Mouse (Mus musculus): ENCODE measurements around the gene Aoc3.
"Not testable (repeated sequence)": the region's sequence is repeated elsewhere in the genome, so short reads cannot be mapped to it uniquely, and the experiment has no call there.

Aoc3 gene

DNA sequence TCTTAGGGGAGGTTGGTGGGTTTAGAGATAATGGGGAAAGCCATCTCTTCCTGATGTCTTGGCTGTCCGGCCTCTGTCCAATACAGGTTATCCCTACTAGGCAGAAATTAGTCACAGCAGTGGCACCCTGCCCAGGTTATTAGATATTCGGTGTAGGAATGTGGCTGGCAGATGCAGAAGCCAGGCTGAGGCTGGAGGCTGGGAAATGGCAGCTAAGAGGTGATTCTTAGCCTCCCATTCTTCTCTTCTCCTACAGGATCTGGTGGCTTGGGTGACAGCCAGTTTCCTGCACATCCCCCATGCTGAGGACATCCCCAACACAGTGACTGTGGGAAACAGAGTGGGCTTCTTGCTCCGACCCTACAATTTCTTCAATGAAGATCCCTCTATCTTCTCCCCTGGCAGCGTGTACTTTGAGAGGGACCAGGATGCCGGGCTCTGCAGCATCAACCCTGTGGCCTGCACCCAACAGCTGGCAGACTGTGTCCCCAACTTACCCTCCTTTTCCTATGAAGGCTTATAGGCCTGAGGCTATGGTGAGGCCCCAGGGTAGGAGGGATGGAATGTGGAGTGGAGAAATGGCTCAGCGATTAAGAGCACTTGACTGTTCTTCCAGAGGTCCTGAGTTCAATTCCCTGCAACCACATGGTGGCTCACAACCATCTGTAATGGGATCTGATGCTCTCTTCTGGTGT is 1.3 kb upstream of the Aoc3 start:
- DNase-seq (ENCODE audit: low read depth), result no peak

DNA sequence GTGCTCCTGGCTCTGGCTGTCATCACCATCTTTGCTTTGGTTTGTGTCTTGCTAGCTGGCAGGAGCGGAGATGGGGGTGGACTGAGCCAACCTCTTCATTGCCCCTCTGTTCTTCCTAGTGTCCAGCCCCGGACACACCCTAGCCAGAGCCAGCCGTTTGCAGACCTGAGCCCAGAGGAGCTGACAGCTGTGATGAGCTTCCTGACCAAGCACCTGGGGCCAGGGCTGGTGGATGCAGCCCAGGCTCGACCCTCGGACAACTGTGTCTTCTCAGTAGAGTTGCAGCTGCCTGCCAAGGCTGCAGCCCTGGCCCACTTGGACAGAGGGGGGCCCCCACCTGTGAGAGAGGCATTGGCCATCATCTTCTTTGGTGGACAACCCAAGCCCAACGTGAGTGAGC is 556 bp downstream of the Aoc3 start:
- not testable (repeated sequence) for DNase-seq (ENCODE audit: low read depth)

DNA sequence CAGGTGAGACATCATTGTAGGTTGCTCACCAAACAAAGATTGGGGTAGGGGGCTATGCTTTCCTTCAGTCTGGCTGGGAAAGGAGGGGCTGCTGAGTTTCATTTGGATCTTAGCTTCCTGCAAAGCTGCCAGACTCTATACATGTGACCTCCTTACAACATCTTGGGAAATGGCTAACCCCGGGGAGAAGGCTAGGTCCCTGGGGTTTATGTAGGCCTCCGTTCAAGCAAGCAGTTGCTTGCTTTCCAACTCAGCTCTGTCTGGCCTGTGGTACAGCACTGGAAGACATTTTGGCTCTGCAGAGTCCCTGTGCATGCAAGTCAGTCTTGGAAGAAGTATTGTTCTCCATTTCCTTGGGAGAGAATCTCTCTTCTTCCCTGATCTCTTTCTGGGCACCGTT is 2.1 kb downstream of the Aoc3 start:
- no peak for DNase-seq (ENCODE audit: low read depth)

DNA sequence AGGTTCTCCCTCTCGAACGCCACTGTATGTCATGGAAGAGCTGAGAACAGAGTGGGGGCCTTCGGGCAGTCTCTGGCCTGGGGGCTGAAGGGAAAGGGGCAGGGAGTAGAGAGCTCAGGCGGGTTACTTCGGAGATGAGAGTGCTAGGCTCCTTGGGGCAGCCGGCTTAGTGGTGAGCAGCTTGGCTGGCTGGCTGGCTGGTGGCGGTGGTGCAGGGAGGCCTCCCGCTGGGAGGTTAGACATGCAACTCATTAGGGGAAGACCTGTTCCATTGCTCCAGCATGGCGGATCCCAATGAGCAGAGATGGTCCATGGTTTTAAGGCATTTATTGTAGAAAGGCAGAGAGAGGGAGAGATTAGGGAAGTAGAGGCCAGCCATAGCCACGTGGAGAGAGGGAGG is 3.6 kb downstream of the Aoc3 start:
- DNase-seq (ENCODE audit: low read depth), result no peak

DNA sequence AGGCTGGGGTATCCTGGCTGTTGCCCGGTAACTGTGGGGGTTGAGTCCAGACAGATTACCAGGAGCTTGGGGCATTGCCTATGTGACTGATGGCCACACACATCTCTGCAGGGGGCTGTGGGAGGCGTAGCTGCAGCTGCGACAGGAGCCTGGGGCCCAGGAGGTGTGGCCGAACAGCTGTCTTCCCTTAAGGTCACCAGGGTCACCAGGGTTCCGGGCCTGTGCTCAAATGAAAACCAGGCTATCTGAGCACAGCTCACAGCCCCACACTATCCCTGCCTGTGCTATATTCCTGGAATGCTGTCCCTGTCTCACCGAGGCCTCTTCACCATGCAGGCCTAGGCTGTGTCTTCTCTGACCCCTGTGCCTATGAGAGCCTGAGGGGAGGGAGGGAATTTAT is 4.1 kb downstream of the Aoc3 start:
- DNase-seq (ENCODE audit: low read depth), result no peak

DNA sequence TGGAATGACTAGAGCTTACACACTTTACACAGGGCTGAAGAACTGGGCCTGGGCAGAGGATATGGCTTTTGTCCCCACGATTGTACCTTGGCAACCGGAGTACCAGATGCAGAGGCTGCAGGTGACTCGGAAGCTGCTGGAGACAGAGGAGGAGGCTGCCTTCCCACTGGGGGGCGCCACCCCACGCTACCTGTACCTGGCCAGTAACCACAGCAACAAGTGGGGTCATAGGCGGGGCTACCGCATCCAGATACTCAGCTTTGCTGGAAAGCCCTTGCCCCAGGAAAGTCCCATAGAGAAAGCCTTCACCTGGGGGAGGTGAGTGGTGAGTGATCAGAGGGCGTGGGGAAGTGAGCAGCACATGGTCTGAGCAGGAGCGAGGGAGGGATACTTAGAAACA is 5.3 kb downstream of the Aoc3 start:
- no peak for DNase-seq (ENCODE audit: low read depth)

DNA sequence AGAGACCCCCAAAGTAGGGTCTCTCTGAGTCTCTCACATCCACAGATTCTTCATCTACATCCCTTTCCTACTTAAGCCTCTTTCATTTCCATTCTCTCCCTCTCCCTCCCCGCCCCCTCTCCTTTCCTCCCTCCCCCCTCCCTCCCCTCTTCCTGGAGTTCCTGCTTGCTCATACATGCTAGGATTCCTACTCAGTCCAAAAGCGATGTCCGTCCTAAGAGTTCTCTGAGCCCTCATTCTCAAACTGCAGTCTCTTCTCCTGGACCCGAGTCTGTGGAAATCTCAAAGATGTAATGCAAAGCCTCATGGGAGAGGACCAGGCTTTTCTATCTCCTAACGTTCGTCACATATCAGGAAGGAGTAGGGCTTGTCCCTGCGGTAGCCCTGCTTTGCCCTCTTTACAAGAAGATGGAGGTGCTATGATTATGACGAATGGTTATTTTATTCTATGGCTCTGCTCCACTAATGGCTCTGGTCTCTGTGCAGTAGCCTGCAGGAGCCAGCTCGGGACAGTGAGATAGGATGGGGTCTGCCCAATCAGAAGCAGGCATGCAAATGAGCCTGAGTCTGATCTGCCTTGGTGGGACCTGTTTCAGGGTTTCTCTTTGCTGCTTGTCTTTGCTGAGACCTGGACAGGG is 7.8 kb downstream of the Aoc3 start:
- DNase-seq (ENCODE audit: low read depth), result no peak

DNA sequence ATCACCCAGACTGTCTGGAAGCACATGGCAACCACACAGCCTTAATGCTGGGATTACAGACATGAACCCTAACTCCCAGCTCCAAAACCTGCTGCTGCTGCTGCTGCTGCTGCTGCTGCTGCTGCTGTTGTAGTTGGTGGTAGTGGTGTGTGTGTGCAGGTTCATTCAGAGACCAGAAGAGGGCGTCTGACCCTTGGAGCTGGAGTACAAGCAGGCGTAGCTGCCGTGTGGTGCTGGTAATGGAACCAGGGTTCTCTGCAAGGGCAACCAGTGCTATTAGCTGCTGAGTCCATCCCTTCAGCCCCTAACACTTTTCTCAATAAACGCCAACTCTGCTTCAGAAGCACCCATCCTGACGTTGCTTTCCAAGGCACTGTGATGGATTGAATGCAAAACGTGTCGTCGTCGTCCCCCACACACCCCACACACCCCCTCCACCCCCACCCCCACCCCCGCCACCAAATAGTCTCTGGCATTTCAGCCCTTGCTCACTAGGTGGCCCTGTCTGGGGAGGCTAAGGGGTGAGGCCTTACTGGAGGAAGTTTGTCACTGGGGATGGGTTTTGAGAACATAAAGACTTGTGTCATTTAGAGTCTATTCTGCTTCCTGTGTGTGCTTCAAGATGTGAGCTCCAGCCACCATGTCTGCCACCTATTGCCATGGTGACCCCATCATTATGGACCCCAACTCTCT is 16.8 kb downstream of the Aoc3 start:
- no peak for DNase-seq (ENCODE audit: low read depth)

DNA sequence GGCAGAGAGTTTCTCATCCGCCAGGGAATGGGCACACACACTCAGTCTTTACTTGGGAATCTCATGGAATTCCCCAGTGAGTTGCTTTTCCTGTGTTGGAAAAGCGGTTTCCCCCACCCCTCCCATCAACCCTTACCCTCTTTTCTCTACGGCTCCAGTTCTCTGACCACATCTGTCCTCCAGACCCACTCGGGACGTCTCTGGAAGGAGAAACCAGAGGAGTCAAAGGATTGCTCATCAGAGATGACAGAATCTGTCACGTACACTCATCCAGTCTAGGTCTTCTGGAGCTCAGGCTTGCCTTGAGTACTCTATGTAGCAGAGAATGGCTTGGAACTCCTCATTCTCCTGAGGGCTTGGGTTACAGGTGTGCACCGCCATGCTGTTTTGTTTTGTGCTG is 18.4 kb downstream of the Aoc3 start:
- DNase-seq (ENCODE audit: low read depth), result no peak

DNA sequence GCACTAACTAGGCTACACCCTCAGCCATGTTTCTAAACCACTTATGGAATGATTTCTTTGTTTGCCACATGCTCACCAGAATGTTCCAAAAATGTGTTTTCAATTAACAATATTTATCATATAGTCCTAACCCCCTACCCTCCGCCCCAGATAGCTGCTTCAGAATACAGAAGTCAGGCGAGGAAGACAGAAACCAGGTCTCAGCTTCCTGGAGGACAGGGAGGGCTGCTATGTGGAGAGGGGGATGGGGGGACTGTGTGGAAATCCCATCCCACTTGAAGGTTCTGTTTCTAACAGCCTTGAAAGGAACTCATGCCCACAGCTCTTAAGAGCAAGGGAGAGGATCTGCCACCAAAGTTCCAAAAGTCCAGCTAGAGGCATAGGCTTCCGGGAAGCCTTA is 18.8 kb downstream of the Aoc3 start:
- no peak for DNase-seq (ENCODE audit: low read depth)

DNA sequence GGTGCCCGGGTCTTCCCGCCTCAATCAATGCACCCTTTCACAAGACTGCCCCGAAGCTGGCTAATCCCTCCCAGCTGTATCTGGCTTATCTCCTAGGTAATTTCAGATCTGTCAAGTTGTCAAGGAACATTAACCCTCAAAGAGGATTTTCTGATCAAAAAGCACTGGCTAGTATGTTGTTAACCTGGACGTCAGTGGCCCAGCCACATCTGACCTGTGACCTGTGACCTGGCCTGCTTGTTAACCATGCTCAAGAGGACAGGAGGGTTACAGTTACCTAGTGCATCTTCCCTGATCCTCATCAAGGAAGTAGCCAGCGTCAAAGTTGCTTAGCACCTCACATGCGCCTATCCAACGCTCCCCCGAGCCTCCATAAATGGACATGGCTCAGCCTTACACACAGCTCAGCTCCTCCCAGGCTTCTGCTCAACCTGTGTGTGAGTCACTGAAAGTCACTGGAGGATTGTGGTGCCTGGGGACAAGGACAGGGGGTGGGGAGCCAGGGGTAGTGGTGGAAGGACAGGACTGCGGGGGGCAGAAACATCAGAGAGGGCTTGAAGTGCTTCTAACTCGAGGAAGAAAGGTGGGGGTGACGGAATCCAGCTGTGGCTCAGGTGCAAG is 20.8 kb downstream of the Aoc3 start:
- no peak for DNase-seq (ENCODE audit: low read depth)

DNA sequence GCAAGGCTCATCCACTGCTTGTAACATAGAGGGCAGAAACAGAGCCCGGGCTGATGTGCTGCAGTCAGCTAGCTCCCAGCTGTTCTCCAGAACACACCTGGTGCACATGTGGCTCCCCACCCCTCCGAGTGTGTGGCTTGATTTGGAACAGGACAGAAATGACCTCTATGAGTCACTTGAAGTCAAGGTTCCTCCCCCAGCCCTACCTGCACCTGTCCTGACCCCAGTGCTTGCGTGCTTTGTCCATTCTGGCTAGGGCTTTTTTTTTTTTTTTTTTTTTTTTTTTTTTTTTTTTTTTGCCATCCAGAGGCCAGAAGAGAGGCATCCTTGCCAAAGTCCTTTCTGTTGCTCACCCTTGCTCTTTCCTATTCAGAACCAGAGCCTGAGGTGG is 21.3 kb downstream of the Aoc3 start:
- DNase-seq (ENCODE audit: low read depth), result no peak

DNA sequence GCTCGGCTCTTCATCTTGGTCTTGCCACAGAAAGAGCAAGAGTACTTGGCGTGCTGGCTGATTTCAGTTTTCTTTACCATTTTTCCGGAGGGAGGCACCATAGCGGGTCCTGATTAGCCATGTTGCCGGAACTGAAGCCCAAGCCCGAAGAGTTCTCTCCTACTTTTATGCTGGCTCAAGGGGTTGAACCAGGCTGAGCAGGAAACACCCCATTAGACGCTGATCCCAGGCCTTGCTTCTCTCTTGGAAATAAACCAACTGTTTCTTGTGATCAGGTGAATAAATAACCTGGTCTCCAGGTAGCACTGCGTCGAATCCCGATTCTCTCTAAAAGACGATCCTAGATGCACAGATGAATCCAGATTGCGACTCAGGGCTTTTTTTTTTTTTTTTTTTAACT is 23.0 kb downstream of the Aoc3 start:
- no peak for DNase-seq (ENCODE audit: low read depth)

DNA sequence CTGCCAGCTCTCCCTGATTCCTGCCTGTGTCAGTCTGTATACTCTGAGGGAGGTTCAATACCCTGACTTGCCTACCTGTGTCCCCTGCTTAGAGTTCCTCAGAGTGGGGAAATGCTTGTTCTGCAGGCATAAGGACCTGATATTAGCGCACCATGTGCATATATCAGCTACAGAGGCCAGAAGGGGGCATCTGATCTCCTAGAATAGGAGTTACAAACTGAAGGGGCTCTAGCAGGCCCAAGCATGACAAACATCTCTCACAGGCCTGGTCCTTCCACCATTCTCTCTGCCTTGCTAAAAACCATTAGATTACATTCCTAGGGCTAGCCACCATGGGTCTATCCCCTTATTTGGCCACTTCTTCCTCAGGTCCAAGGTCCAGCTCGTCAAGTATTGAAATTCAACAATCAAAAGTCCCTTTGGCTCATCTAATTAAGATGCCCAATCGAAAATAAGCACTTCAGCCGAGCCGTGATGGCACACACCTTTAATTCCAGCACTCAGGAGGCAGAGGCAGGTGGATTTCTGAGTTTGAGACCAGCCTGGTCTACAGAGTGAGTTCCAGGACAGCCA is 24.1 kb downstream of the Aoc3 start:
- DNase-seq (ENCODE audit: low read depth), result no peak

DNA sequence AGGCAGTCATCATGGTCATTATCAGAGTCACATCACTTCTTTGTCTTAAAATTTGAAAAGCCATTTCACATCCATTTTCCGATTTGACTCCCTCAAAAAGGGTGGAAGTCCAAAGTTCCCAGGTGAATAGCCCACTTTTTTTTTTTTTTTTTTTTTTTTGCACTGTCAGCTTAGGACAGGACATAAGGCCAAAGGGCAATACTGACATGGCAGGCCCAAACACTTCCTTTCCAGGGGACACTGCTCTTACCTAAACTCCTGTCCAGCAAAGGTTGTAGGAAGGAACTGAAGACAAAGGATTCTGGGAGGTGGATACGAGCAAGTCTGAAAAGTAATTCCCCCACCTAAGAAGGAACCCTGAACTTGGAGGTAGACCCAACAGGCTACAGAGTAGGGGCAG is 25.5 kb downstream of the Aoc3 start:
- DNase-seq (ENCODE audit: low read depth), result no peak

DNA sequence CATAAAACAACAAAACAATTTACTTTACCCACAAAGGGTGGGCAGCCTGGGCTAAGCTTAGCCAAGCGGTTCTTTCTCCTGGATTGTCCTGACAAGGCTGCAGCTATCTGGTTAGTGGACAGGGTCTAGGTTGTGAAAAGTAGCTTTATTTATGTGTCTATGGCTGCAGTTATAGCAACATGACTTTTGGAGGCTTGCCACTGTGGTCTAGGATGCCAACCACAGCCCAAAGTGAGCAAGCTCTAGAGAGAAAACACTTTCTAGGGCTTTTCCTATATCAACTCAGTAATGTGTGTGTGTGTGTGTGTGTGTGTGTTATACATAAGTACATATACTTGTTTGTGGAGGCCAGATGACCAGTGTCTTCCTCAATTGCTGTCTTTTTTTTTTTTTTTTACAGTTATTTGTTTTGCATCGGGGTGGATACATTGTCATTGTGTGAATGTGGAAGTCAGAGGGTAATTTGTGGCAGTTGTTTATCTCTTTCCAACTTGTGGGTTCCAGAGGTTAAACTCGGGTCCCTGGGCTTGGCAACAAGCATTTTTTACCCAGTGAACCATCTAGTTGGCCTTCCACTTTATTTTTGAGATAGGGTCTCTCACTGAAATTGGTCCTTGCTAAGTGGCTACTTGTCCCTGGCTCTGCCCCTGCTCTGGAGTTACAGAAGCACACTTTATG is 27.2 kb downstream of the Aoc3 start:
- no peak for DNase-seq (ENCODE audit: low read depth)

DNA sequence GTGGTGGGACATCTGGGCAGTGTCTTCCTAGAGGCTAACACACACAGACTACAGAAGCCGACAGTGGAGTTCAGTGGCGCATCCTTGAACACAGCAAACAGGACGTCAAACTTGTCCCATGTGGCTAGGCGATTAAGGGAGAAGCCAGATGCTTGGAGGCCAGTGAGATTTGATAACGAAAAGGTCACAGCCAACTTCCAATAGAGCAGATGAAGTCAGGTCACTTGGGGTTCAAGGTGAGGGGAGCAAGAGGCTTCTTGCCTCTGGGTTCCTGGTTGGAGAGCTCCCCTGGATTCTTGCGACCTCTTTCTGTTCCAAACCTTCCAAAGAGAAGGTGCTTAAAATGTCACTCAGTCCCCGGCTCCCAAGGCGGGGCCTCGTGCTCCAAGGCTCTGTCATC is 29.4 kb downstream of the Aoc3 start:
- DNase-seq (ENCODE audit: low read depth), result no peak

DNA sequence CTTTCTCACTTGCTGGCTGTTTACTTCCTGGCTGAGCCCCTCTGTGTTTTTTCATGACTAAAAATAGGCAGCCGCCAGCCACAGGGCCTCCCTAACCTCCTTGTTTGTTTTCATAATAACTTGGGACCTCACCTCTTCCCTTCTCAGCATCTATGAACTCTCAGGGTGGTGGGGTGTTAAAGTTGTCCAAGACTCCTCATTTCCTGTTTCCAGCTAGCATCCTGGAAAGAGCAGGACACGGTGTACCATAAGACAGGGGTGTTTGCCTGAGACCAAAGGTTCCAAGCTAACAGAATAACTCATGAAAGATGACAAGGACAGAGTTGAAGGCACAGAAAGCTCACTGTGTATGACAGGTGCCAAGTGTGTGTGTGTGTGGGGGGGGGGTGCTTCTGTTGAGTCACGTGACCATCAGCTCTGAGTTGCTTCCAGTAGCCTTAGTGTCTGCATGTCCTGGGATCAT is 30.3 kb downstream of the Aoc3 start:
- peak; percentile 14 for DNase-seq (ENCODE audit: low read depth)

DNA sequence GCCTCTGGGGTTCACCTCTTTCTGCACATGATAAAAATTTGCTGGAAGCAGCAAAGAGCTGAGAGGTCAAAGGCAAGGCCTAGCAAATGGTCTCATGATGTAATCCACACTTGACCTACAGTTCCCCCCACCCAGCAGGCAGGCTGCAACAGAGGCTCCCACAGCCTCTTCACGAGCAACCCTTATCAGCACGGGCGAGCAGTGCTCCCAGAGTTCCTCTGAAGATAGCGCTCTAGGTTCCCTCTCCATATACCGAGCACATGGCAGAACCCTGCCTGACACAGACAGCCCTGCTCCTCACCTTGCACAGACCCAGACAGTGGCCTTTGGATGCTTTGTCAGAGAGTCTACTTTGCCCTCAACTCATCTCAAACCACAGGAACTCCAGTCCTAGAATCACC is 34.1 kb downstream of the Aoc3 start:
- DNase-seq (ENCODE audit: low read depth), result no peak

DNA sequence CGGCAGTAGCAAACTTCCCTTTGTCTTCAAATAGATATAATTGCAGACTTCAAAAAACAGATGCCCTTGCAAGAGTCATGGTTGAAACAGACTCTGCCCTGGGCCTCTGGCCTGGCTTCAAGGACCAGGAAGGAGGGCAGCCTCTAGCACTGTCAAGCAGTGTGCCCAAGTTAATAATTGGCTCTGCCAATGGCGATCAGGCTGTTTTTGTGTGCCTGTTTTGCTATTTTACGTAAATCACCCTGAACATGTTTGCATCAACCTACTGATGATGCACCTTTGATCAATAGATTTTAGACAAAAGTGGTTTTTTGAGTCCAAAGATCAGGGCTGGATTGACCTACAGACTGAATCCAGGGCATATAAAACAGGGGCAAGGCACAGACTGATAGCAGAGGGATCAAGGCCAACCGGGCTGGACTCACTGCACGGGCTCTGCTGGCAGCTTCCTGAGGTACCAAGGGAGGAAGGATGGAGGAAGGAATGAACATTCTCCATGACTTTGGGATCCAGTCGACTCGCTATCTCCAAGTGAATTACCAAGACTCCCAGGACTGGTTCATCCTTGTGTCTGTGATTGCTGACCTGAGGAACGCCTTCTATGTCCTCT is 37.0 kb downstream of the Aoc3 start, which contains the start of gene G6pc:
Gene G6pc, plus strand, starts transcription at position 236 of the 610 bp plus-strand sequence.
- no peak for DNase-seq (ENCODE audit: low read depth)

DNA sequence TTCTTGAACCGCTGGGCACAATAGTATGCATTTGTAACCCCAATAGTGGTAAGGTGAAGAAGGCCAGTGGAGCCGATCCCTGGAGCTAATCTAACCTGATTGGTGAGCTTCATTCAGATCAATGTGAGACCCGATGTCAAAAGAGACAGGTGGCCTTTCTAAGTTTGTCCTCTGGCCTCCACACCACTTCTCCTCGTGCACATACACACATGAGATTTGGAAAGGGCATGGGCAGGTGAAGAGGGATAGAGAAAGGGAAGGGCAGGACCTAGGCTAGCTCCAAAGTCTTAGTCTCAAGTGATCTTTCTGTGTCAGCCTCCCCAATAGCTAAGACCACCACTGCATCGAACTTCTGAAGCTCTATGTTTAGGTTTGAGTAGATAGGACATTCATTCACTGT is 39.7 kb downstream of the Aoc3 start:
- DNase-seq (ENCODE audit: low read depth), result no peak
